Mouse (Mus musculus) fat pad, adult 2 months (tissue): ENCODE measurements around the gene Iqca.

Experiments used
- DNase-seq: peaks from one replicate; pipeline ENCODE4 v3.0.0-alpha.2; 2011; ENCODE audit warnings: low read depth, low spot score; ENCODE audit errors: extremely low read depth

Gene Iqca

GRCm38 (mm10) chr1:90153099-90153744 is at the start of gene Iqca:
TSS of gene Iqca (minus strand) at chr1:90153401.
- DNase-seq, result no peak

- DNase-seq, result no peak
Measured at GRCm38 (mm10) chr1:90202207-90202978, 49.2 kb upstream of the Iqca start.

- DNase-seq, result no peak
Measured at GRCm38 (mm10) chr1:90201655-90202054, 48.5 kb upstream of the Iqca start.

GRCm38 (mm10) chr1:90201246-90201645 is 48.0 kb upstream of the Iqca start:
- DNase-seq, result no peak

GRCm38 (mm10) chr1:90189046-90189445 is 35.8 kb upstream of the Iqca start:
- no peak for DNase-seq

- no peak for DNase-seq
Measured at GRCm38 (mm10) chr1:90186874-90187273, 33.7 kb upstream of the Iqca start.

- no peak for DNase-seq
Measured at GRCm38 (mm10) chr1:90186173-90186572, 33.0 kb upstream of the Iqca start.

- DNase-seq, result no peak
Measured at GRCm38 (mm10) chr1:90183602-90184001, 30.4 kb upstream of the Iqca start.

GRCm38 (mm10) chr1:90182521-90182920 is 29.3 kb upstream of the Iqca start:
- no peak for DNase-seq

- no peak for DNase-seq
Measured at GRCm38 (mm10) chr1:90180966-90181699, 27.9 kb upstream of the Iqca start.

GRCm38 (mm10) chr1:90180479-90180878 is 27.3 kb upstream of the Iqca start:
- DNase-seq, result no peak

GRCm38 (mm10) chr1:90177978-90178377 is 24.8 kb upstream of the Iqca start:
- DNase-seq, result no peak

- no peak for DNase-seq
Measured at GRCm38 (mm10) chr1:90177565-90177964, 24.4 kb upstream of the Iqca start.

GRCm38 (mm10) chr1:90176223-90176622 is 23.0 kb upstream of the Iqca start:
- DNase-seq, result no peak

- no peak for DNase-seq
Measured at GRCm38 (mm10) chr1:90174338-90174737, 21.1 kb upstream of the Iqca start.

- DNase-seq, result no peak
Measured at GRCm38 (mm10) chr1:90164319-90164718, 11.1 kb upstream of the Iqca start.

GRCm38 (mm10) chr1:90163161-90163560 is 10.0 kb upstream of the Iqca start:
- DNase-seq, result no peak

- no peak for DNase-seq
Measured at GRCm38 (mm10) chr1:90162379-90162857, 9.2 kb upstream of the Iqca start.

GRCm38 (mm10) chr1:90161623-90162022 is 8.4 kb upstream of the Iqca start:
- no peak for DNase-seq

- no peak for DNase-seq
Measured at GRCm38 (mm10) chr1:90159927-90160326, 6.7 kb upstream of the Iqca start.

GRCm38 (mm10) chr1:90156589-90156988 is 3.4 kb upstream of the Iqca start:
- DNase-seq, result no peak

GRCm38 (mm10) chr1:90153787-90154186 is 586 bp upstream of the Iqca start:
- no peak for DNase-seq
